Mouse (Mus musculus) brain, embryonic 14.5 days (tissue): ENCODE results near the gene Tbc1d10b.

ENCODE experiments used
- CTCF ChIP-seq: fragments of 200-500 bp; IDR thresholded peaks from 2 replicates; pipeline ENCODE4 v1.5.1; 2012; ENCODE audit warnings: inconsistent platforms, mild to moderate bottlenecking, moderate library complexity, borderline replicate concordance; ENCODE audit not compliant: insufficient read depth, insufficient read length; ENCODE audit errors: extremely low read depth
- POLR2A ChIP-seq: fragments of 200-500 bp; IDR thresholded peaks from 2 replicates; pipeline ENCODE4 v1.6.1; 2012; ENCODE audit warnings: mild to moderate bottlenecking, inconsistent platforms, borderline replicate concordance; ENCODE audit not compliant: poor library complexity, insufficient read depth, insufficient read length, severe bottlenecking; ENCODE audit errors: extremely low read depth

- TF ChIP-seq CTCF = no peak
- TF ChIP-seq POLR2A = no peak
Observed at GRCm38 (mm10) chr7:127162546-127162945, 45.7 kb downstream of the Tbc1d10b start.
